In the genomic region with DNA sequence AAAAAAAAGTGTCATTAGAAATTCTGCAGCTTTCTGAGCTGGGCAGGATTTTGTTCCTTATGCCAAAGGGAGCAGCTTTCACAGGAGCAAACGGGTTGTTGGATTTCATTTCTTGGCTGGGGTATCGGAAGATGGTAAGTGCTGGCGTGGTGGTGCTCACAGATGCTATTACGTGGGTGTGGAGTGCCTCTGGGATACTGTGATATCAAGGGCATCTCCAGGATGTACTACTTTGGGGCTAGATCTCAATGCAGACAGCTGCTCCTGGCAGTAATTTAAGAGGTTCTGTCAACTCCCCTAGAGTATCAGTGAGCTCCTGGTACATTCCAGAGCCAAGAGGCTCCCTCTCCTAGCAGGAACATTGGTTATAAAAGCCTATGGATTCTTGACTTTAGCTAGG, we compare ENCODE assay signal across 12 mouse cellular contexts. TPM values are rescaled to one million over a fixed set of nuclear protein-coding genes. Genes with fewer than 3 reads are reported as not detected.
DNase-seq lines count a peak whose midpoint lies in the region; ATAC-seq lines count a peak whose summit lies in the region.
"Had no signal": no experiment of that assay in that cellular context is flagged by ENCODE, and none has a peak within 500 bp of the region (broad histone marks: within the 10 kb centered on the region; RNA-seq: fewer than 3 reads in every experiment).

No protein-coding gene starts in this region.

- H3K27ac ChIP-seq in heart, embryonic 11.5 days (ENCODE audit: low read depth, low read length) = no peak overlapping the region

- WGBS in heart, embryonic 11.5 days (ENCODE audit: insufficient replicate concordance) = 86% methylated on average over 4 of the region's 4 CpGs

- DNase-seq in heart, postnatal 14 days = no peak
- peak; percentile 70 for DNase-seq in right cerebral cortex, adult 18-20 months
- DNase-seq in right cerebral cortex, postnatal 14 days = no peak
- DNase-seq in layer of hippocampus, postnatal 36 days = peak; percentile 60 to 70
- peak; percentile 83 for DNase-seq in telencephalon, adult 2 months (ENCODE audit: low read depth, low spot score)
- DNase-seq in Muller cell, postnatal 12 days (ENCODE audit: inconsistent ontology term) = no peak
- no peak for DNase-seq in spleen, postnatal 36 days (ENCODE audit: low spot score in 2 of 2)
- DNase-seq: cerebellum, adult 9-10 months; kidney, adult 2 months; thymus, postnatal 14 days had no signal

- peak overlapping the region; percentile 0; the same call in 1 of the 2 replicates for H3K4me3 ChIP-seq in heart, embryonic 11.5 days (ENCODE audit: low read depth, low read length)

- no peaks in the 10 kb centered on the region for H3K9me3 ChIP-seq in heart, embryonic 11.5 days (replicated peaks; ENCODE audit: control insufficient read depth, low read length)

- no peaks in the 10 kb centered on the region for H3K36me3 ChIP-seq in heart, embryonic 11.5 days (ENCODE audit: control insufficient read depth, insufficient read depth, low read length)

- no peaks in the 10 kb centered on the region for H3K27me3 ChIP-seq in heart, embryonic 11.5 days (ENCODE audit: control insufficient read depth, insufficient read depth, low read length)
- H3K27me3 ChIP-seq: CH12.LX had no signal

- H3K4me2 ChIP-seq in heart, embryonic 11.5 days = peak overlapping the region; percentile 46

- intact Hi-C loops in heart, postnatal 14 days (cut with DNase I) = loop anchor here (5.0 kb wide), 1 partner anchor 74 kb away; no protein-coding TSS in a partner anchor

- peaks cover 21% of the 10 kb centered on the region for H3K4me1 ChIP-seq in heart, embryonic 11.5 days (ENCODE audit: control insufficient read depth, insufficient read depth, low read length)

- no peak for ATAC-seq in heart, embryonic 11.5 days (replicated peaks; ENCODE audit: insufficient number of reproducible peaks, low FRiP score, low TSS enrichment)

- H3K9ac ChIP-seq in heart, embryonic 11.5 days (ENCODE audit: low read depth, low read length) = no peak overlapping the region

RNA-seq across cellular contexts. Expression of a gene that starts 42.1 kb away (rescaled TPM):
- 223 and 234 TPM in 2 replicates for polyA plus RNA-seq in heart, embryonic 11.5 days (2014; fragmentation: Nextera tagmentation; extraction: Ambion mirVana)
- total RNA-seq in heart, postnatal 14 days (2021) = 10 to 100 TPM; 82.7 to 91.6 TPM
- 100 to 1,000 TPM; 103 to 108 TPM for total RNA-seq in layer of hippocampus, postnatal 36 days (2021)

Comparison
In these comparisons a context has a peak if more than half of its experiments do, and no peak if none do; other contexts are left out.
1. DNase-seq: peak in right cerebral cortex, adult 18-20 months (single experiment), layer of hippocampus, postnatal 36 days (2 of 2) and telencephalon, adult 2 months (single experiment); none in heart, postnatal 14 days (0 of 2), right cerebral cortex, postnatal 14 days (single experiment), Muller cell, postnatal 12 days (single experiment) and spleen, postnatal 36 days (0 of 2).